Mouse (Mus musculus): ENCODE data around the gene Dnah7a. TPM values are rescaled to one million over a fixed set of nuclear protein-coding genes. Genes with fewer than 3 reads are reported as not detected.
"Not testable (repeated sequence)": the region's sequence is repeated elsewhere in the genome, so short reads cannot be mapped to it uniquely, and the experiment has no call there.

The Dnah7a gene
- total and polyA plus RNA-seq, 2 experiments from 2014 or later = 4.5 to 12.0 TPM

- Histone ChIP-seq H3K9ac (replicated peaks; ENCODE audit: low read length, poor library complexity, severe bottlenecking) (no peak overlapping the region), H3K27me3 (ENCODE audit: insufficient read depth, low read length) (no peaks in the 10 kb centered on the region), H3K4me2 (ENCODE audit: low read depth, low read length, poor library complexity, severe bottlenecking) (no peak overlapping the region), H3K4me3 (ENCODE audit: low read depth, low read length) (no peak overlapping the region), H3K9me3 (ENCODE audit: low read length) (no peaks in the 10 kb centered on the region), H3K27ac (ENCODE audit: low read depth, low read length) (no peak overlapping the region), H3K4me1 (ENCODE audit: insufficient read depth, low read length) (no peaks in the 10 kb centered on the region), H3K36me3 (ENCODE audit: insufficient read depth, low read length) (no peaks in the 10 kb centered on the region)
- WGBS = 82% methylated on average over 3 of the region's 3 CpGs
- no peak for TF ChIP-seq CTCF (IDR thresholded peaks at IDR 0.05)
- ATAC-seq (ENCODE audit: low FRiP score) = no peak
- no peak for DNase-seq (ENCODE audit: low spot score)
Observed at GRCm38 (mm10) chr1:53405803-53406325, 300.7 kb downstream of the Dnah7a start.

- 28% methylated on average over 21 of the region's 21 CpGs for WGBS
- not testable (repeated sequence) for H3K27ac ChIP-seq (ENCODE audit: low read depth, low read length); H3K4me3 ChIP-seq (ENCODE audit: low read depth, low read length); ATAC-seq (ENCODE audit: low FRiP score); H3K9me3 ChIP-seq (ENCODE audit: low read length); H3K27me3 ChIP-seq (ENCODE audit: insufficient read depth, low read length); H3K9ac ChIP-seq (replicated peaks; ENCODE audit: low read length, poor library complexity, severe bottlenecking); H3K36me3 ChIP-seq (ENCODE audit: insufficient read depth, low read length); H3K4me1 ChIP-seq (ENCODE audit: insufficient read depth, low read length)
- peak overlapping the region; percentile 36; the same call in 1 of the 2 replicates for H3K4me2 ChIP-seq (ENCODE audit: low read depth, low read length, poor library complexity, severe bottlenecking)
- peak; percentile 1 for DNase-seq (ENCODE audit: low spot score)
Observed at GRCm38 (mm10) chr1:53393936-53394760, 312.4 kb downstream of the Dnah7a start.

- Histone ChIP-seq H3K9me3 (ENCODE audit: low read length) (no peaks in the 10 kb centered on the region), H3K27ac (ENCODE audit: low read depth, low read length) (no peak overlapping the region), H3K27me3 (ENCODE audit: insufficient read depth, low read length) (no peaks in the 10 kb centered on the region), H3K9ac (replicated peaks; ENCODE audit: low read length, poor library complexity, severe bottlenecking) (no peak overlapping the region), H3K36me3 (ENCODE audit: insufficient read depth, low read length) (no peaks in the 10 kb centered on the region), H3K4me1 (ENCODE audit: insufficient read depth, low read length) (no peaks in the 10 kb centered on the region), H3K4me3 (ENCODE audit: low read depth, low read length) (no peak overlapping the region), H3K4me2 (ENCODE audit: low read depth, low read length, poor library complexity, severe bottlenecking) (no peak overlapping the region)
- no peak for DNase-seq (ENCODE audit: low spot score)
- 88% methylated on average over 10 of the region's 14 CpGs for WGBS
- no peak for TF ChIP-seq CTCF (IDR thresholded peaks at IDR 0.05)
- no peak for ATAC-seq (ENCODE audit: low FRiP score)
Observed at GRCm38 (mm10) chr1:53388762-53389161, 317.8 kb downstream of the Dnah7a start.

GRCm38 (mm10) chr1:53384085-53384688 lies 322.4 kb downstream of the Dnah7a start:
- no peak overlapping the region for H3K9ac ChIP-seq (replicated peaks; ENCODE audit: low read length, poor library complexity, severe bottlenecking)
- H3K4me3 ChIP-seq (ENCODE audit: low read depth, low read length) = no peak overlapping the region
- no peaks in the 10 kb centered on the region for H3K27me3 ChIP-seq (ENCODE audit: insufficient read depth, low read length)
- no peaks in the 10 kb centered on the region for H3K36me3 ChIP-seq (ENCODE audit: insufficient read depth, low read length)
- no peak for ATAC-seq (ENCODE audit: low FRiP score)
- no peak for TF ChIP-seq CTCF (IDR thresholded peaks at IDR 0.05)
- no peaks in the 10 kb centered on the region for H3K9me3 ChIP-seq (ENCODE audit: low read length)
- no peak for DNase-seq (ENCODE audit: low spot score)
- H3K27ac ChIP-seq (ENCODE audit: low read depth, low read length) = no peak overlapping the region
- H3K4me2 ChIP-seq (ENCODE audit: low read depth, low read length, poor library complexity, severe bottlenecking) = no peak overlapping the region
- no peaks in the 10 kb centered on the region for H3K4me1 ChIP-seq (ENCODE audit: insufficient read depth, low read length)
- WGBS = 72% methylated on average over 6 of the region's 6 CpGs

- Histone ChIP-seq H3K4me2 (ENCODE audit: low read depth, low read length, poor library complexity, severe bottlenecking) (no peak overlapping the region), H3K9me3 (ENCODE audit: low read length) (no peaks in the 10 kb centered on the region), H3K4me1 (ENCODE audit: insufficient read depth, low read length) (no peaks in the 10 kb centered on the region), H3K4me3 (ENCODE audit: low read depth, low read length) (no peak overlapping the region), H3K27ac (ENCODE audit: low read depth, low read length) (no peak overlapping the region), H3K9ac (replicated peaks; ENCODE audit: low read length, poor library complexity, severe bottlenecking) (no peak overlapping the region), H3K36me3 (ENCODE audit: insufficient read depth, low read length) (no peaks in the 10 kb centered on the region), H3K27me3 (ENCODE audit: insufficient read depth, low read length) (no peaks in the 10 kb centered on the region)
- TF ChIP-seq CTCF (IDR thresholded peaks at IDR 0.05) = no peak
- DNase-seq (ENCODE audit: low spot score) (no peak), ATAC-seq (ENCODE audit: low FRiP score) (no peak)
- 61% methylated on average over 3 of the region's 3 CpGs for WGBS
Observed at GRCm38 (mm10) chr1:53377731-53378130, 328.9 kb downstream of the Dnah7a start.

- not testable (repeated sequence) for DNase-seq (ENCODE audit: low spot score); H3K9me3 ChIP-seq (ENCODE audit: low read length); H3K27ac ChIP-seq (ENCODE audit: low read depth, low read length); H3K4me3 ChIP-seq (ENCODE audit: low read depth, low read length); H3K36me3 ChIP-seq (ENCODE audit: insufficient read depth, low read length); H3K9ac ChIP-seq (replicated peaks; ENCODE audit: low read length, poor library complexity, severe bottlenecking); ATAC-seq (ENCODE audit: low FRiP score); H3K4me1 ChIP-seq (ENCODE audit: insufficient read depth, low read length); H3K27me3 ChIP-seq (ENCODE audit: insufficient read depth, low read length); H3K4me2 ChIP-seq (ENCODE audit: low read depth, low read length, poor library complexity, severe bottlenecking)
- 76% methylated on average over 2 of the region's 2 CpGs for WGBS
Observed at GRCm38 (mm10) chr1:53375965-53376364, 330.6 kb downstream of the Dnah7a start.

All from midbrain, postnatal 0 days (tissue).